Mouse (Mus musculus) heart, postnatal 0 days (tissue): ENCODE data around the gene Bex6.

ENCODE experiments used
- CTCF ChIP-seq: IDR thresholded peaks from 2 replicates; pipeline ENCODE4 v1.5.1; 2016; ENCODE audit warnings: antibody characterized with exemption, control low read depth, low read depth
- EP300 ChIP-seq: IDR thresholded peaks from 2 replicates; pipeline ENCODE4 v1.6.1; 2016; ENCODE audit warnings: antibody characterized with exemption, low read depth

- TF ChIP-seq CTCF (no peak), EP300 (no peak)
These were observed 43.7 kb upstream of the Bex6 start for GRCm38 (mm10) chr16:32135842-32136357.
